Mouse (Mus musculus) CD4-positive naive resting alpha-beta T cell, adult 57 days (primary cell): ENCODE data around the gene Spats2. TPM values are rescaled to one million over a fixed set of nuclear protein-coding genes. Genes with fewer than 3 reads are reported as not detected.

ENCODE experiments used
- total RNA-seq: library from RNA; stranded (reverse); gene quantifications from one replicate; pipeline ENCODE4 v1.2.4, GENCODE M21; 2023

The Spats2 gene
- total RNA-seq = not detected

GRCm38 (mm10) chr15:99125711-99126080 is at the start of gene Spats2:
Gene Spats2 (plus strand): TSS chr15:99125916.

GRCm38 (mm10) chr15:99087253-99088075 is 38.3 kb upstream of the Spats2 start, which contains the start of gene C1ql4:
Gene C1ql4 (minus strand): TSS chr15:99087817.

GRCm38 (mm10) chr15:99092870-99093269 is 32.8 kb upstream of the Spats2 start, which contains the start of gene Dnajc22:
Gene Dnajc22 (plus strand): TSS chr15:99093170.

GRCm38 (mm10) chr15:99224208-99224911 is 98.6 kb downstream of the Spats2 start, which contains the start of gene Kcnh3:
Gene Kcnh3 (plus strand): TSS chr15:99224861.

GRCm38 (mm10) chr15:99251626-99252380 is 126.1 kb downstream of the Spats2 start, which contains the start of gene Mcrs1:
Gene Mcrs1 (minus strand): TSS chr15:99251961.

Other genes with a start within 250 kb of the Spats2 start
- gene Rhebl1, start 231.4 kb upstream of the Spats2 start, total RNA-seq = 25.1 TPM
- gene Dhh, start 227.4 kb upstream of the Spats2 start, total RNA-seq = not detected
- 354 TPM for gene Lmbr1l, start 207.7 kb upstream of the Spats2 start, total RNA-seq
- 224 TPM for gene Tuba1b, start 191.4 kb upstream of the Spats2 start, total RNA-seq
- gene Gm49450, start 172.4 kb upstream of the Spats2 start, total RNA-seq = not detected
- 289 TPM for gene Tuba1a, start 172.2 kb upstream of the Spats2 start, total RNA-seq
- gene Tuba1c, start 96.0 kb upstream of the Spats2 start, total RNA-seq = 61.4 TPM
- gene Prph, start 70.7 kb upstream of the Spats2 start, total RNA-seq = not detected
- gene Troap, start 51.3 kb upstream of the Spats2 start, total RNA-seq = 0.68 TPM
- gene C1ql4, start 38.1 kb upstream of the Spats2 start, total RNA-seq = not detected
- not detected for gene Dnajc22, start 32.7 kb upstream of the Spats2 start, total RNA-seq
- 2.1 TPM for gene Kcnh3, start 98.9 kb downstream of the Spats2 start, total RNA-seq
- 109 TPM for gene Mcrs1, start 126.0 kb downstream of the Spats2 start, total RNA-seq
- gene Prpf40b, start 169.2 kb downstream of the Spats2 start, total RNA-seq = 22.4 TPM
- 0.18 TPM for gene Fam186b, start 170.0 kb downstream of the Spats2 start, total RNA-seq
- 50.0 TPM for gene Fmnl3, start 244.6 kb downstream of the Spats2 start, total RNA-seq